Mouse (Mus musculus) midbrain, embryonic 10.5 days (tissue): ENCODE measurements around the gene Skp1a. TPM values are rescaled to one million over a fixed set of nuclear protein-coding genes. Genes with fewer than 3 reads are reported as not detected.

Source experiments
- DNase-seq: peaks from one replicate; pipeline ENCODE4 v3.0.0-alpha.2; 2017; ENCODE audit warnings: low spot score
- H3K27ac ChIP-seq: fragments of 300-500 bp; sonication (generic); replicated peaks from 2 replicates; pipeline ENCODE4 v1.5.1; 2016; ENCODE audit warnings: mild to moderate bottlenecking
- H3K27me3 ChIP-seq: fragments of 300-500 bp; sonication (generic); 2 replicates; pipeline ENCODE4 v1.6.1; 2016; ENCODE audit warnings: low read depth, mild to moderate bottlenecking; ENCODE audit not compliant: poor library complexity, severe bottlenecking
- H3K36me3 ChIP-seq: fragments of 300-500 bp; sonication (generic); 2 replicates; pipeline ENCODE4 v1.6.1; 2016; ENCODE audit warnings: mild to moderate bottlenecking, moderate library complexity
- H3K4me1 ChIP-seq: fragments of 300-500 bp; sonication (generic); 2 replicates; pipeline ENCODE4 v1.6.1; 2016
- H3K4me3 ChIP-seq: fragments of 300-500 bp; sonication (generic); 2 replicates; pipeline ENCODE4 v1.5.1; 2016; ENCODE audit warnings: mild to moderate bottlenecking, moderate library complexity
- H3K9me3 ChIP-seq: fragments of 300-500 bp; sonication (generic); replicated peaks from 2 replicates; pipeline ENCODE4 v1.6.1; 2016; ENCODE audit warnings: mild to moderate bottlenecking
- WGBS: fragments of 180-500 bp; shearing (Covaris S2); methylation state at CpG from one replicate; pipeline ENCODE4 v1.1.7; 2016; 5-methylcytosine and 5-hydroxymethylcytosine counted together
- polyA plus RNA-seq: library from polyadenylated mRNA; unstranded; fragments of >200 nt; fragmentation: Nextera tagmentation; extraction: Ambion mirVana; gene quantifications from 2 replicates; pipeline ENCODE4 v1.2.1, GENCODE M21; 2016

The Skp1a gene
- polyA plus RNA-seq, 1 experiment from 2014 or later, result 916 TPM

- peak overlapping the region; percentile 23; the same call in 1 of the 2 replicates for H3K27ac ChIP-seq
These were observed 42.8 kb downstream of the Skp1a start for GRCm38 (mm10) chr11:52274456-52275112.

DNA sequence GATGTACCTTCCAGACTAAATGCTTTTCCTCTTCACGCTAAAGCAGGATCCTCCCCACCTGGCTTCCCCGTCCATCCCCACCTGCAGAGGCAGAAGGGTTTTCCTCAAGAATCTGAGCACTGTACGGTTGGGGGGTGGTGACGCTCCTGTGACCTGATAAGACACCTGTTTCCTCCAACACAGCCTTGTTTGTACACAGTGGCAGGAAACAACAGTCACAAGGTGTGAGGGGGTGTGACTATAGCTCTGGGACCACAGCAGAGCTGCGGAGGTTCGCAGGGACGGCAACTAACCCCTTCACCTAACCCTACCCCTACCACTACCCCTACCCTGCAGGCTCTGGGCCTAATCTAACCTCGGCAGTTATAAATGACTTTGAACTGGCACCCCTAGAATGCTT is 43.6 kb downstream of the Skp1a start:
- H3K27ac ChIP-seq, result 0 out of 2 replicates have a peak overlapping the region, but pooled peaks have one; percentile 23
- H3K36me3 ChIP-seq, result peaks cover 19% of the 10 kb centered on the region
- H3K9me3 ChIP-seq, result no peaks in the 10 kb centered on the region
- peaks cover 3% of the 10 kb centered on the region; the same call in 1 of the 2 replicates for H3K27me3 ChIP-seq
- H3K4me1 ChIP-seq, result peaks cover 15% of the 10 kb centered on the region; the same call in 1 of the 2 replicates
- no peak overlapping the region for H3K4me3 ChIP-seq
- 87% methylated on average over 8 of the region's 8 CpGs for WGBS
- DNase-seq, result no peak

More at GRCm38 (mm10) chr11:52274456-52275112, 42.8 kb downstream of the Skp1a start:
- 91% methylated on average over 20 of the region's 20 CpGs for WGBS
- Histone ChIP-seq H3K36me3 (peaks cover 19% of the 10 kb centered on the region), H3K9me3 (no peaks in the 10 kb centered on the region), H3K4me3 (no peak overlapping the region), H3K4me1 (peaks cover 15% of the 10 kb centered on the region; the same call in 1 of the 2 replicates), H3K27me3 (no peaks in the 10 kb centered on the region)
- DNase-seq, result no peak

GRCm38 (mm10) chr11:52275774-52276555 is 44.2 kb downstream of the Skp1a start:
- 77% methylated on average over 9 of the region's 9 CpGs for WGBS
- peaks cover 19% of the 10 kb centered on the region for H3K36me3 ChIP-seq
- peaks cover 17% of the 10 kb centered on the region for H3K4me1 ChIP-seq
- H3K4me3 ChIP-seq, result no peak overlapping the region
- H3K27ac ChIP-seq, result no peak overlapping the region
- H3K27me3 ChIP-seq, result peaks cover 9% of the 10 kb centered on the region
- H3K9me3 ChIP-seq, result no peaks in the 10 kb centered on the region
- no peak for DNase-seq

GRCm38 (mm10) chr11:52276961-52277391 is 45.2 kb downstream of the Skp1a start:
- Histone ChIP-seq H3K27me3 (peaks cover 20% of the 10 kb centered on the region), H3K36me3 (peaks cover 19% of the 10 kb centered on the region), H3K4me3 (no peak overlapping the region), H3K4me1 (peaks cover 20% of the 10 kb centered on the region), H3K27ac (no peak overlapping the region), H3K9me3 (no peaks in the 10 kb centered on the region)
- DNase-seq, result no peak
- 90% methylated on average over 8 of the region's 8 CpGs for WGBS

GRCm38 (mm10) chr11:52277433-52278150 is 45.8 kb downstream of the Skp1a start:
- DNase-seq, result no peak
- Histone ChIP-seq H3K36me3 (peaks cover 19% of the 10 kb centered on the region), H3K9me3 (no peaks in the 10 kb centered on the region), H3K27ac (no peak overlapping the region), H3K27me3 (peaks cover 26% of the 10 kb centered on the region), H3K4me3 (no peak overlapping the region), H3K4me1 (peaks cover 21% of the 10 kb centered on the region)
- WGBS, result 93% methylated on average over 6 of the region's 6 CpGs

GRCm38 (mm10) chr11:52278164-52278563 is 46.4 kb downstream of the Skp1a start:
- H3K27me3 ChIP-seq, result peaks cover 28% of the 10 kb centered on the region
- WGBS, result 98% methylated on average over 3 of the region's 3 CpGs
- H3K36me3 ChIP-seq, result peaks cover 19% of the 10 kb centered on the region
- no peaks in the 10 kb centered on the region for H3K9me3 ChIP-seq
- H3K4me1 ChIP-seq, result peaks cover 21% of the 10 kb centered on the region
- H3K4me3 ChIP-seq, result no peak overlapping the region
- DNase-seq, result no peak
- H3K27ac ChIP-seq, result no peak overlapping the region

- 91% methylated on average over 6 of the region's 6 CpGs for WGBS
- peaks cover 19% of the 10 kb centered on the region for H3K36me3 ChIP-seq
- no peak overlapping the region for H3K27ac ChIP-seq
- no peak overlapping the region for H3K4me3 ChIP-seq
- DNase-seq, result no peak
- peaks cover 28% of the 10 kb centered on the region for H3K4me1 ChIP-seq
- no peaks in the 10 kb centered on the region for H3K9me3 ChIP-seq
- peaks cover 35% of the 10 kb centered on the region for H3K27me3 ChIP-seq
These were observed 47.2 kb downstream of the Skp1a start for GRCm38 (mm10) chr11:52278991-52279390.

GRCm38 (mm10) chr11:52279611-52280145 is 47.9 kb downstream of the Skp1a start:
- peaks cover 42% of the 10 kb centered on the region for H3K27me3 ChIP-seq
- H3K4me3 ChIP-seq, result no peak overlapping the region
- no peak overlapping the region for H3K27ac ChIP-seq
- peaks cover 35% of the 10 kb centered on the region for H3K4me1 ChIP-seq
- H3K36me3 ChIP-seq, result peaks cover 19% of the 10 kb centered on the region
- no peaks in the 10 kb centered on the region for H3K9me3 ChIP-seq
- 94% methylated on average over 8 of the region's 8 CpGs for WGBS
- no peak for DNase-seq

DNA sequence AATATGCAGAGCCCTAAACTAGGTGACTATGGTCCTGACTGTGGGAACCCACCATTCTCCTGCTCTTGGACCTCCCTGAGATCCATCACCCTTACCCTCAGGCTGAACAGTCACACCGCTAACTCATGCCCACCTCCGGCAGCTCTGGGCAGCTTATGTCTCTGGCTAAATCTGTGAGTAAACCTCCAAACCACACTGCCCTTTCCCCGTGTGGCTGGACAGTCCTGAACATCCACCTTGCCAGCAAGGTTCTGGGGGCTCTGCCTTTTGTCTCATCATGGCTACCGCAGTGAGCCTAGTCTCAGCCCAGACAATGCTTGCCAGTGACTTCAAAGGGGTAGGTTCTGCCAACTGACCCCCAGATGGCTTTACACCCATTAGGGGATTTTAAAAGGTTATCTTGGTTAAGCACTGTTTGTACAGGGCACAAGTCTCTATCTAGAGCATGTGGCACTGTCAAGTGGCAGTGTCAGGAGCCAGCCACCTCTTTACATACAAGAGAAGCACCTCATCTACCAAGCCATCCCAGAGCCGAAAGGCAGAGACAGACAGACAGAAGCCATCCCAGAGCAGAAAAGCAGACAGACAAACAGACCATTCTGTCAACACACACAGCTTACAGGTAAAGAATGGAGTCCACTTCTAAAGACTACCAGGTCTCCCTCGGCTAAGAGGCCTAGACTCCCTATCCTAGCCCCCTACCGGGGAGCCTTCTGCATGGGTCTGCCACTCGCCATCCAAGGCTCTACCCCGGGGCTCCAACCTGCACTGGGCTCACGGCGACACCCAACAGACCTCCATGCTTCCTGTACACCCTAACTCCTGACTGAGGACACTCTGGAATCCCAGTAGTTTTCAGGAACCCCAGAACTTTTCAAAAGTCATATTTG is 49.0 kb downstream of the Skp1a start:
- 92% methylated on average over 11 of the region's 11 CpGs for WGBS
- peaks cover 47% of the 10 kb centered on the region for H3K4me1 ChIP-seq
- peaks cover 16% of the 10 kb centered on the region for H3K36me3 ChIP-seq
- no peaks in the 10 kb centered on the region for H3K9me3 ChIP-seq
- H3K27ac ChIP-seq, result no peak overlapping the region
- peaks cover 53% of the 10 kb centered on the region for H3K27me3 ChIP-seq
- no peak for DNase-seq
- H3K4me3 ChIP-seq, result no peak overlapping the region

DNA sequence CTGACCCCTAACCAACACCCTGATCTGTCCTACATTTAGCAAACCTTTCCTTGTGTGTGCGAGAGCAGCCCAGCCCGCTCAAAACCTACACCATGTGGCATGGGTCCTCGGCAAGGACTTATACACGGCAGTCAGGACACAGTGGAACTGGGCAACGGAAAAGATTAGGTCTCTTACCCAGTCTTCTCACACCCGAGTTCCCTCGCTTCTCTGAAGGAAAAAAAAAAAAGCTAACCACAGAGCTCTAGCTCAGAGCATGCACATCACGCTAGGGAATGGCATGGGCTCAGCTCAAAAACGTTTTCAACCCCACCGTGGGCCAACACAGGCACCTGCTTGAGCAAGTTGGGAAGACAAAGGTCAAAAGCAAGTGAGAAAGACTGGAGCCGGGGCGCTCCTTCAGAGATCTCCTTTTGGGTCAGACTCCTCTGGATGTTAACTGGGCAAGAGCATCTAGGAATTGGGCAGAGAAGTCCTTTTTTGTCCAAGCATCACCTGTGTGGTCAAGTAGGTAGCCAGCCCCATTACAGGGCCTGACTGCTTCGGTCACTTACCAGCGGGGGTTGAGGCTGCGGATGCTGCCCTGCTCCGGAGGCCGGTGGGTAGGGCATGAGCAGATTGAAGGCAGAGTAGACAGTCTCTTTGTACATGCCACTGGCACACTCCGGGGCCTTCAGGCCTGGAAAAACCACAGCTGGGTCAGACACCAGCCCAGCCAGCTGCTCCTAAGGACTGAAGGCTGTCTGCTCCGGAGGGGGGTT is 50.0 kb downstream of the Skp1a start:
- Histone ChIP-seq H3K27ac (no peak overlapping the region; the same call in 1 of the 2 replicates), H3K4me1 (peaks cover 56% of the 10 kb centered on the region), H3K36me3 (peaks cover 16% of the 10 kb centered on the region), H3K27me3 (peaks cover 63% of the 10 kb centered on the region), H3K4me3 (peak overlapping the region; percentile 73), H3K9me3 (no peaks in the 10 kb centered on the region)
- 67% methylated on average over 19 of the region's 19 CpGs for WGBS
- no peak for DNase-seq

DNA sequence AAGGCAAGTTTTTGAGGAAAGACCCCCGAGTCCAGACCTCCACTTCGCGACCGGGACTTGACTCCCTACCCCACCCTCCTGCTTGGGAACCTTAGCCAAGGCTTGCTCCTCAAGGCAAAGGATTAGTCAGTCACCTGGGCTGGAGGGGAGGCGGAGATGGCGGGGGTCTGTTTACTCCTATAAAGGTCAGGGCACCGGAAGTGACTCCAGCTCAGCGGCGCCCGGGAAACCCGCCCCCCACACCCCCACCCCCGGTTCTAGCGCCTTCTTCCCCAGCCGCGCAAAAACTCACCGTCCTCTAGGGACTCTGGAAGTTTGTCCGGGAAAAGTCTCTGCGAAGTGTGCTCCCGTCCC is 50.6 kb downstream of the Skp1a start:
- Histone ChIP-seq H3K9me3 (no peaks in the 10 kb centered on the region), H3K36me3 (peaks cover 16% of the 10 kb centered on the region), H3K4me3 (peak overlapping the region; percentile 73), H3K4me1 (peaks cover 63% of the 10 kb centered on the region), H3K27me3 (peaks cover 69% of the 10 kb centered on the region), H3K27ac (peak overlapping the region; percentile 81)
- peak; percentile 61 for DNase-seq
- under 1% methylated on average over 19 of the region's 19 CpGs for WGBS
